Mouse (Mus musculus) limb, embryonic 15.5 days (tissue): ENCODE data around the gene H2afv. TPM values are rescaled to one million over a fixed set of nuclear protein-coding genes. Genes with fewer than 3 reads are reported as not detected.

Experiments used
- ATAC-seq: fragments of 200-750 bp; cut with Nextera tagmentation; 2 replicates; pipeline ENCODE4 v1.8.0; 2017; ENCODE audit warnings: low read depth, moderate TSS enrichment; ENCODE audit not compliant: insufficient number of reproducible peaks, low FRiP score, low TSS enrichment
- H3K27ac ChIP-seq: fragments of 300-500 bp; sonication (generic); 2 replicates; pipeline ENCODE4 v1.5.1; 2015; ENCODE audit warnings: moderate library complexity, mild to moderate bottlenecking, inconsistent platforms
- H3K27me3 ChIP-seq: fragments of 300-500 bp; sonication (generic); 2 replicates; pipeline ENCODE4 v1.6.1; 2015; ENCODE audit warnings: inconsistent platforms
- H3K36me3 ChIP-seq: fragments of 300-500 bp; sonication (generic); 2 replicates; pipeline ENCODE4 v1.6.1; 2015; ENCODE audit warnings: inconsistent platforms
- H3K4me1 ChIP-seq: fragments of 300-500 bp; sonication (generic); 2 replicates; pipeline ENCODE4 v1.6.1; 2015; ENCODE audit warnings: inconsistent platforms
- H3K4me2 ChIP-seq: fragments of 300-500 bp; sonication (generic); 2 replicates; pipeline ENCODE4 v1.6.1; 2015; ENCODE audit warnings: mild to moderate bottlenecking, inconsistent platforms
- H3K4me3 ChIP-seq: fragments of 300-500 bp; sonication (generic); 2 replicates; pipeline ENCODE4 v1.5.1; 2015; ENCODE audit warnings: mild to moderate bottlenecking, inconsistent platforms
- H3K9ac ChIP-seq: fragments of 300-500 bp; sonication (generic); 2 replicates; pipeline ENCODE4 v1.6.1; 2015; ENCODE audit warnings: inconsistent platforms
- H3K9me3 ChIP-seq: fragments of 300-500 bp; sonication (generic); 2 replicates; pipeline ENCODE4 v1.6.1; 2016; ENCODE audit warnings: inconsistent platforms
- WGBS: fragments of 180-500 bp; shearing (Covaris S2); methylation state at CpG from one replicate; pipeline ENCODE4 v1.1.7; 2015; 5-methylcytosine and 5-hydroxymethylcytosine counted together
- polyA plus RNA-seq: library from polyadenylated mRNA; unstranded; fragments of >200 nt; fragmentation: Nextera tagmentation; extraction: Ambion mirVana; gene quantifications from 2 replicates; pipeline ENCODE4 v1.2.1, GENCODE M21; 2015

H2afv gene
- polyA plus RNA-seq, 1 experiment from 2014 or later = 435 TPM

DNA sequence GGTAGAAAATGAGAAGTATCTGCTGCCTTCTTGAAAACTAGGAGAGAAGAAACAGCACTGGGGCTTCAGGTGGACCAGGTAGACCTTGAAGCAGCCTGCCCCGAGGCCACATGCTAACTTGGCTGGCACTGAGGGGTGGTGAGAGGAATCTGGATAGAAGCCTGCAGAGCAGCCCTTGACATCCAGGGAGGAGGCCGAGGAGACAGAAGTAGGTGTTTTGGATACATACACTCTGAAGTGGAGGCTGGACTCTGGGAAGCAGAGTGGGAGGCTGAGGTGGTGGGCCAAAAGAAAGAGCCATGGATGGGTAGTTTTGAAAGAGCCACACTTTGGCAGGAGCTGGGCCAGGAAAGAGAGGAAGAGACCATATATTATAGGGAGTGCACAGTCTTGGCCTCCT, 35.0 kb upstream of the H2afv start:
- no peaks in the 10 kb centered on the region for H3K27me3 ChIP-seq
- H3K4me2 ChIP-seq = no peak overlapping the region
- peaks cover 2% of the 10 kb centered on the region for H3K4me1 ChIP-seq
- no peaks in the 10 kb centered on the region for H3K9me3 ChIP-seq
- no peak for ATAC-seq
- WGBS = 72% methylated on average over 2 of the region's 2 CpGs
- H3K9ac ChIP-seq = no peak overlapping the region
- 0 out of 2 replicates have a peak, but pooled peaks cover 2% of the 10 kb centered on the region for H3K36me3 ChIP-seq
- no peak overlapping the region for H3K27ac ChIP-seq
- H3K4me3 ChIP-seq = no peak overlapping the region

DNA sequence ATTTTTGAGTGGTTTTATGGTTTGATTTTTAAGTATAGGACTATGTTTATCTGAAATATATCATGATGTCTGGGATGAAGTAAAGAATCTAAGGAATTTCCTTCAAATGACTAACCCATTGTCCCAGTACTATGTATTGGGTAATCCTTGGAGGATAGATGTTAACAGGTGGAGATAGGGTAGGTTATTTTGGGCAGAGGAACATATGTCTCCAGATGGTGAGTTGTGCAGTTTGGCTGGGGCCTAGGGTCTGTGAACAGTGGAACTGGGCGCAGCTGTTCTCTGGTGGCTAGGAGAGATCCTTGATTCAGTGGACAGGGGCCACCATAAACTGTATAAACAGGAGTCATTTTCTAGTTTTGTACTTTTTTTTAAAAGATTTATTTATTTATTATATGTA, 33.1 kb upstream of the H2afv start:
- WGBS = 97% methylated on average over 1 of the region's 1 CpGs
- no peaks in the 10 kb centered on the region for H3K27me3 ChIP-seq
- ATAC-seq = no peak
- H3K9me3 ChIP-seq = no peaks in the 10 kb centered on the region
- H3K4me2 ChIP-seq = no peak overlapping the region
- H3K4me1 ChIP-seq = peaks cover 14% of the 10 kb centered on the region
- H3K4me3 ChIP-seq = no peak overlapping the region
- H3K36me3 ChIP-seq = 0 out of 2 replicates have a peak, but pooled peaks cover 8% of the 10 kb centered on the region
- no peak overlapping the region for H3K27ac ChIP-seq
- H3K9ac ChIP-seq = no peak overlapping the region

DNA sequence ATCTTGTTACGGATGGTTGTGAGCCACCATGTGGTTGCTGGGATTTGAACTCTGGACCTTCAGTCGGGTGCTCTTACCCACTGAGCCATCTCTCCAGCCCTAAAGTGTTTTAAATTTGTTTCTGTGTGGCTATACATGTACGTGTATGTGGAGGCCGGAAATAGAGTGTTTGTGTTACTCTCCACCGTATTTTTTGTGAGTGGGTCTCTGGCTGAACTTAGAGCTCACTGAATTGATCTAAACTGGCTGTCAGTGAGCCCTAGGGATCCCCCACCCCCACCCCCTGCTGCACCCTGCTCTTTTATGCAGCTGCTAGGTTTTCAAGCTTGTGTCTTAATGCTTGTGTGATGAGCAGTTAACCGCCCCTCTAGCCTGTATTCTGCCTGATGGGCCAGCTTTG, 32.6 kb upstream of the H2afv start:
- H3K4me3 ChIP-seq = no peak overlapping the region
- peaks cover 17% of the 10 kb centered on the region for H3K4me1 ChIP-seq
- no peaks in the 10 kb centered on the region for H3K9me3 ChIP-seq
- H3K4me2 ChIP-seq = no peak overlapping the region
- WGBS = 70% methylated on average over 6 of the region's 6 CpGs
- H3K36me3 ChIP-seq = 0 out of 2 replicates have a peak, but pooled peaks cover 8% of the 10 kb centered on the region
- no peaks in the 10 kb centered on the region for H3K27me3 ChIP-seq
- H3K9ac ChIP-seq = no peak overlapping the region
- no peak for ATAC-seq
- no peak overlapping the region for H3K27ac ChIP-seq

DNA sequence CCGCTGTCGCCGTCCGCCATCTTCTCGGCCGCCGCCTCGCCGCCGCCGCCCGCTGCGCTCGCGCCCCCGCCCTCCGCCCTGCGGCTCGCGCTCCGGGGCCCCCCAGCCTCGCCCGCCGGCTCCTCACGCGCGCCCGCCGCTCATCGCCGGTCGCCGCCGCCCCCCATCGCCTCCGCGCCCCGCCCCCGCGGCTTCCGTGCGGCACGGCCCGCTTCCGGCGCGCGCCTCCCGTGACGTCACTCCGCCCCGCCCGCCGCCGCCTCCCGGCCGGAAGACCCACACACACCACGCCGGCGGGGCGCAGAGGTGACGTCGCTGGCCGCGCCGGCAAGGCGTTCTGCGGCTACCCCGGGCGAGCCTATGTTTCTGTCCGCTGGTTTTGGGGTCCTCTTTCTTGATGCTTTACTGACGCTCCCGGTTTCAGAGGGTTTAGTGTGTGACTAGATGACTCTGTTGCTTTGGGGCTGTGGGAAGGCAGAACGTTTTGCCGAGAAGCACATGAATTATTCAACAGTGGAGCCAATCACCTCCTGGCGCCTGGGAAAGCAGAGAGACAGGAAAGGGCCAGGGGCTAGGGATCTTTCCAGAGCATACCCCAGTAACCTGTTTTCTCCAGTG, 31.7 kb upstream of the H2afv start, which contains the start of gene Purb:
Purb (minus strand) TSS at position 51 of the 618 bp plus-strand sequence.
- WGBS = under 1% methylated on average over 64 of the region's 76 CpGs
- ATAC-seq = peak; percentile 91
- H3K9ac ChIP-seq = peak within 1 kb of the TSS; percentile 94

DNA sequence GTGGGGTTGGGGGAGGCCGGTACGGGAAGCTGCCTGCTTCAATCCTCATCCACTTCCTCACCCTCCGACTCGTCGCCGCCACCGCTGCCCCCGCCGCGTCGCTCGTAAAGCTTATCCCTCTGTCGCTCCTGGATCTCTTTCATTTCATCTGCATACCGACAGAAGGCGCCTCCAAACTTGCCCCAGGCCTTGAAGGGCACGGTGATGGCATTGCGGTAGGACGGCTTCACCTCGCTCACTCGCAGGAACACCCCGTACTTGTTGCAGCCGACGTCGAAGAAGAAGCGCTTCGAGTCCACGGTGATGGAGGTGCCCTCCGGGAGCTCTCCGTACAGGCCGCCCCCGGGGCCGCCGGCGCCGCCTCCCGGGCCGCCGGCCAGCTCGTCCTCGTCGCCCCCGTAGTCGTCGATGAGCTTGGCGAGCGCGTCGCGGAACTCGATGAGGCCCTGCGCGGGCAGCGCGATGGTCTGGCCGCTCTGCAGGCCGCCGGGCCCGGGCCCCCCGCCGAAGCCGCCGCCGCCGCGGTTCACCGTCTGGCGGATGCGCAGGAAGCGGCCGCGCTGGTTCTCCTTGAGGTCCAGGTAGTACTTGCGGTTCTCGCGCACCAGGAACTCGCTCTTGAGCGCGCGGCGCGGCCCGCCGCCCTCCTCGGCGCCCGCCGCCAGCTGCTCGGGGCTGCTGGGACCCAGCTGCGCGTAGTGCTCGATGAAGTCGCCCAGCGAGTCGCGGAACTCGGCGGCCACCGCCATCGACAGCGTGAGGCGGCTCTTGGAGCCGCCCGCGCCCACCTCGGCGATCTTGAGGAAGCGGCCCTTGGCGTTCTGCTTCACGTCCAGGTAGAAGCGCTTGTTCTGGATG, 30.9 kb upstream of the H2afv start:
- H3K9me3 ChIP-seq = no peaks in the 10 kb centered on the region
- under 1% methylated on average over 107 of the region's 109 CpGs for WGBS
- H3K36me3 ChIP-seq = 0 out of 2 replicates have a peak, but pooled peaks cover 14% of the 10 kb centered on the region
- ATAC-seq = 0 out of 2 replicates have a peak, but pooled peaks have one; percentile 22
- peak overlapping the region; percentile 66 for H3K4me2 ChIP-seq
- H3K4me1 ChIP-seq = peaks cover 33% of the 10 kb centered on the region
- H3K4me3 ChIP-seq = peak overlapping the region; percentile 93
- H3K27me3 ChIP-seq = no peaks in the 10 kb centered on the region
- peak overlapping the region; percentile 97 for H3K27ac ChIP-seq
- H3K9ac ChIP-seq = peak overlapping the region; percentile 94

More for the DNA sequence above, 31.7 kb upstream of the H2afv start, which contains the start of gene Purb:
- Histone ChIP-seq H3K4me2 (peak within 1 kb of the TSS; percentile 66), H3K27me3 (no peaks in the 10 kb centered on the region), H3K4me1 (peaks cover 24% of the 10 kb centered on the region), H3K9me3 (no peaks in the 10 kb centered on the region), H3K4me3 (peak within 1 kb of the TSS; percentile 93), H3K36me3 (0 out of 2 replicates have a peak, but pooled peaks cover 9% of the 10 kb centered on the region), H3K27ac (peak within 1 kb of the TSS; percentile 97)

DNA sequence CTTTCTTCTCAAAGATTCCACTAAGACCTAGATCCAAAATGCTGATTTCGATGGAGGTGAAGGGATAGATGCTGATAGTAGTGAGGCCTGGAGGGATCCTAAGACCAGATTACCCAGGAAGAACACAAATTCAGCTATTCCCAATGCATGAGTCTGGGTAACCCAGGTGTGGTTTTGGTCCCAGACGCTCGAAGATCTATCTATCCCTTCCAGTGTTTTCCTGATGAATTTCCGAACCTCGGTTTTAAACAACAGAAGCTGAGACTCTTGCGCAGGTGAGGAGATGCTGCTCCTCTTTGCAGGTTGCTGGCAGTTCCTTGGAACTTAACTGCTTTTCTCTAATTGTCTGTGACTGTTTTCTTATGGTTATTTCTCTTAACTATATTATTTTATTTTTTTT, 30.1 kb upstream of the H2afv start:
- Histone ChIP-seq H3K4me3 (peak overlapping the region; percentile 93), H3K4me1 (peaks cover 35% of the 10 kb centered on the region), H3K27me3 (no peaks in the 10 kb centered on the region), H3K9ac (peak overlapping the region; percentile 94), H3K27ac (peak overlapping the region; percentile 97; the same call in 1 of the 2 replicates), H3K9me3 (no peaks in the 10 kb centered on the region), H3K36me3 (0 out of 2 replicates have a peak, but pooled peaks cover 14% of the 10 kb centered on the region), H3K4me2 (peak overlapping the region; percentile 66)
- ATAC-seq = no peak
- 27% methylated on average over 6 of the region's 6 CpGs for WGBS

DNA sequence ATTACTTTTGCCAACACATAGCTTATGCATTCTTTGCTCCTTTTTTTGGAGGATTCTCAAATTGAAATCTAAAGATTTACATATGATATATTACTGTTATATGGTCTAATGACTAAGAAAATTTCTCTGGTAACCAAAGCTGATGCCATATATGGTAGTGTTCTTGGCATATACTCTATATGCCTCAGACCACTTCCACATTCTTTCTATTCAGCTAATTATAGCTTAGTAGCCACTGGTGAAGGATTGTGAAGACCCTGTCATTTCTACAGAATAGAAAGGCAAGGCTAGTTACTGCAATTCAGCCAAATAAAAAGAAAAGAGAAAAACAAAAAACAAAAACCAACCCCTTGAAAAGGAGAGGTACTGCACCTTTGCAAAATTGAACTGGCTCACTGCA, 27.8 kb upstream of the H2afv start:
- H3K27me3 ChIP-seq = no peaks in the 10 kb centered on the region
- peak overlapping the region; percentile 24; the same call in 1 of the 2 replicates for H3K27ac ChIP-seq
- H3K36me3 ChIP-seq = peaks cover 15% of the 10 kb centered on the region; the same call in 1 of the 2 replicates
- no peak for ATAC-seq
- 0 out of 2 replicates have a peak overlapping the region, but pooled peaks have one; percentile 5 for H3K9ac ChIP-seq
- H3K4me1 ChIP-seq = peaks cover 40% of the 10 kb centered on the region
- H3K4me2 ChIP-seq = peak overlapping the region; percentile 66
- no peaks in the 10 kb centered on the region for H3K9me3 ChIP-seq
- H3K4me3 ChIP-seq = peak overlapping the region; percentile 93

DNA sequence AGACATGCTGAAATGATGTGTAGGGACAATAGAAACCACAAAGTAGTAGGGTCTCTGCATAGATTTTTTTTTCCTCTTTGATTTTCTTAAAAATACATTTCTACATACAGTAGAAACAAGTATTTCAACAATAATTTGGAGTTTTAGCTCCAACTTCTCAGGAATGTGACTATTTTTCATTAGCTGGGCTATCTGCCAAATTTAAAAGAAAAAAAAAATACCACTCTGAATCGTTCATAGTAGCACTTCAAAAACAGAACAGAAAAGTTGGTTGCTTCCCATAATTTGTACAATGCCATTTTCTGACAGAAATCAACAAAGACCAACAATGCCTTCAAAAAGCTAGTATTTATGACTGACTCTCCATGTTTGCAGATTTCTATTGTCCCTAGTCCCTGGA, 27.2 kb upstream of the H2afv start:
- no peak overlapping the region for H3K27ac ChIP-seq
- no peaks in the 10 kb centered on the region for H3K27me3 ChIP-seq
- no peak for ATAC-seq
- H3K9ac ChIP-seq = peak overlapping the region; percentile 20; the same call in 1 of the 2 replicates
- H3K36me3 ChIP-seq = peaks cover 21% of the 10 kb centered on the region; the same call in 1 of the 2 replicates
- H3K4me1 ChIP-seq = peaks cover 40% of the 10 kb centered on the region
- H3K9me3 ChIP-seq = no peaks in the 10 kb centered on the region
- peak overlapping the region; percentile 93 for H3K4me3 ChIP-seq
- 0% methylated on average over 1 of the region's 1 CpGs for WGBS
- peak overlapping the region; percentile 66 for H3K4me2 ChIP-seq

DNA sequence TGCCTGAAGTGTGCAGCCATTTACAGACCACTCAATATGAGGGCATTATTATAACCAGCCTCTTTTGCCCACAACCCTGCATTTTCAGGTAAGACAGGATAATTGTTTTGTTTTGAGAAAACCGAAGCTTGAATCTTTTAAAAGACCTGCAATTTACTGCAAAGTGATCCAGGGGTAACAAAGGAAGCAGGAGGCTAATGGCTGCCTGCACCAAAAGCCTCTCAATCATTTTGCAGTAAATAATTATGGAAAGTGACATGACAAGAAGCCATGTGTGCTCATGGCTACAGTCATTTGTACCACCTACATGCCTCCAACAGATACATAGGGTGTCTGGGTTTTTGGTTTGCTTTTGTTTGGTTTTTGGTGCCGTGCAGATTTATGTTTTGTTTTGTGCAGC, 26.8 kb upstream of the H2afv start:
- Histone ChIP-seq H3K9me3 (no peaks in the 10 kb centered on the region), H3K4me3 (peak overlapping the region; percentile 93), H3K9ac (no peak overlapping the region), H3K4me2 (peak overlapping the region; percentile 66), H3K4me1 (peaks cover 40% of the 10 kb centered on the region), H3K27ac (no peak overlapping the region), H3K36me3 (peaks cover 25% of the 10 kb centered on the region), H3K27me3 (no peaks in the 10 kb centered on the region)
- WGBS = 64% methylated on average over 2 of the region's 2 CpGs
- ATAC-seq = no peak

DNA sequence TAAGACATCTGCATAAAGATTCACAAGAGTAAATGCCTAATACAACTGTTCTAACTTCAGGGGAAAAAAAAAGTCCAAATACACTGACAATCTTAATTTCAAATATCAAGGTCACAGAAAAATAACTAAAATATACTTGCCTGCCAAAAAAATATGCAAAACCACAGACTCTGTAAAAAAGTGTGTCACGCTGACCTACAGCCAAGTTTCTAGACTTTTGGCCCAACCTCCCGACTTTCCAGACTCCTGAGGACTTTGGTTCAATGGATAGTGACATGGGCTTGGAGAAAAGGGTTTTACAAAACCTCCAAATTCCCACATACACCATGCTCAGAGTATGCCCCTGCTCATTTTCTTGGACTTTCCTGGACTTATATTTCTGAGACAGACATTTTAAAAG, 24.3 kb upstream of the H2afv start:
- no peak overlapping the region for H3K27ac ChIP-seq
- no peaks in the 10 kb centered on the region for H3K27me3 ChIP-seq
- no peak overlapping the region for H3K4me3 ChIP-seq
- H3K9ac ChIP-seq = no peak overlapping the region
- no peak for ATAC-seq
- peaks cover 21% of the 10 kb centered on the region for H3K36me3 ChIP-seq
- peaks cover 30% of the 10 kb centered on the region for H3K4me1 ChIP-seq
- no peak overlapping the region for H3K4me2 ChIP-seq
- WGBS = 50% methylated on average over 2 of the region's 2 CpGs
- H3K9me3 ChIP-seq = no peaks in the 10 kb centered on the region

DNA sequence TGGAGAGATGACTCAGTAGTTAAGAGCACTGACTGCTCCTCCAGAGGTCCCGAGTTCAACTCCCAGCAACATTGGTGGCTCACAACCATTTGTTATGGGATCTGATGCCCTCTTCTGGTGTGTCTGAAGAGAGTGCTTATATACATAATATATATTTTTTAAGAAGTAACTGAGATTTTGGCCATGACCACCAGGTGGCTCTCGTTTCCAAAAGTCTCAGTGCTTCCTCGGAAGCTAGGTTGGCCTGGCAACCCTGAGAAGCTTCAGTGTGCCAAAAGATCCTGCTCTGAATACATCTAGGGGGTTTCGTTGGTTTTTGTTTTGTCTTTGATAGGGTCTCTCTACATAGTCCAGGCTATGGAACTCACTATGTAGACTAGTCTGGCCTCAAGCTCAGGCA, 20.9 kb upstream of the H2afv start:
- Histone ChIP-seq H3K4me2 (no peak overlapping the region), H3K27ac (no peak overlapping the region), H3K9me3 (no peaks in the 10 kb centered on the region), H3K9ac (no peak overlapping the region), H3K4me3 (no peak overlapping the region), H3K36me3 (peaks cover 15% of the 10 kb centered on the region), H3K4me1 (peaks cover 7% of the 10 kb centered on the region), H3K27me3 (no peaks in the 10 kb centered on the region)
- no peak for ATAC-seq
- WGBS = 30% methylated on average over 4 of the region's 4 CpGs
